Mouse (Mus musculus): ENCODE measurements around the gene Kcnn3.

DNA sequence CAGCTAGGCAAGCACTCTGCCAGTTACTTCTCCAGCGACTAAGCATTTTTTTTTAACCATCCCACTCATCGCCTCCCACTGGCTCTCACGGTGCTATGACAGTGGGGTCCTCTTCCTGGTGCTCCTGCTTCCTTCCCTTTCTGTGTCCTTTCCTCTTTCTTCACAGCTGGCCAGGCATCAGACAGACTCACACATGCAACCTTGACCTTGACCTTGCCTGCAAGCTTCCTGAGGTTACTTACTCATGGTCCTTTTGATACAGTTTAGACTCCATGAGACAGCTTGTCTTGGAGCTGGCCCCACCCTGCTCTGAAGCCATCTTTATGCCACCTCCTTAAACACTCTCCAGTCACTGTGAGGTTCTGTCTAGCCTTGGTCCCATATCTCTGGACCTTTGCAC lies 69.4 kb downstream of the Kcnn3 start:
- TF ChIP-seq CTCF (IDR thresholded peaks at IDR 0.05; ENCODE audit: control insufficient read depth, insufficient read depth, insufficient replicate concordance, low read depth, low read length) (no peak), POLR2A (IDR thresholded peaks at IDR 0.05; ENCODE audit: control insufficient read depth, low read depth, low read length) (no peak)
